Mouse (Mus musculus) layer of hippocampus, adult 8-10 months (tissue): ENCODE data around the gene Fgg. TPM values are rescaled to one million over a fixed set of nuclear protein-coding genes. Genes with fewer than 3 reads are reported as not detected.

Experiments
- DNase-seq, 2 experiments: peaks; one replicate each; pipeline ENCODE4 v3.0.0; 2022; ENCODE audit warnings: low spot score in 2 of 2
- total RNA-seq, 4 experiments: library from RNA; stranded (reverse); gene quantifications; 2 replicates each; pipeline ENCODE4 v1.2.4; 2022

Fgg gene
- total RNA-seq: not detected

DNA sequence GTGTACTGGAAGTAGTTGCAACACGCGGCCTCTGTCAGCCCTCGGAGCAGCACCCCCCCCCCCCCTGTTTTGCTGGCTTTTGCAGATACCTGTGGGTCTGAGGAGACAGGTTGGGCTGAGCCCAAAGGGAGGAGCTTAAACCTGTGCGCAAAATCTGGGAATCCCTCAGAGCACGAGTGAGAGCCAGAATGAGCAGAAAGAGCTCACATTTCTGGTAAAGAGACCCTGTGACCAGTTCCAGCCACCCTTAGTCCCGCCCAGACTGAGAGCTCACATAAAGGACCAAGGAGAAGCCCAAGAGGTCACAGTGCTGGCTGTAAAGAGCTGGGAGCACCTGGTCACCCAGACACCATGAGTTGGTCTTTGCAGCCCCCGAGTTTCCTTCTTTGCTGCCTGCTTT, at the start of gene Fgg:
Gene Fgg (plus strand): TSS at position 168 of the 400 bp plus-strand sequence.
- DNase-seq: no peak

DNA sequence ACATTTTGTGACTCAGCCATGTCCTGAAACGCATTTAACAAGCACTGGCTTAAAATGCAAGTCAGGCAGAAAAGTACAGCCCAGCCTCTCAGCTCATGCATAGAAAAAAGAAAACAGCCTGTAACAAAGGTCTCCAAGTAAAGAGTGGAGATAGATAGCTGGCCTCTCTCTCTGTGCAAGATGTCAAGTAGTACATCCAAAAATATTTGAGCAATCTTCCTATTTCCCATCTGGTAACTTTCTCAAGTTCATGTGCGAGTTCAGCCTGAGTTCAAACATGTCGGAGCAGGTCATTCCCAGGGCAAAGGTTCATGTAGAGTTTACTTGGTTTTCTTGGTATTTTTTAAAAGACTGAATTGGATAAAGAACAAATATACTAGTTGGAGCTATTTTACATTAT, 36.5 kb upstream of the Fgg start:
- DNase-seq: no peak

- DNase-seq: peak in 1 of 2 experiments; percentile 14
Measured at GRCm38 (mm10) chr3:82980818-82981217, 26.7 kb upstream of the Fgg start.

DNA sequence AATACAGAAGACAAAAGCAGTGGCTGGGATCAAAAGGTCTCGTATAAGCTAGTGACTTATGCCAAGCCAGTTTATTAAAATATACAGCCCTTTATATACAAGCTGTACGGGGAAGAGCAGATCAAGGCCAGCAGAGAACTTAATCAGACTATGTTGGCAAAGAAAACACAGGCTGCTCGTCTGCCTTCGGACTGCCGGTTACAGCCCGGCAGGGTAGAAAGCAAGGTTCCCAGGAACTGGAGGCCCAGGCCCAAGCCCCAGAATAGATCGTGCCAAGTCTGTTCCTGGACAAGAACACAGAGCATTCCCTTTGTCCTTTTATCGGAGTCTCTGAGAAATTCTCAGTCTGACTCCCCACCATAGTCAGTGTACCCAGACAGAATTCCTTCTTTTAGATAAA, 25.7 kb upstream of the Fgg start:
- DNase-seq: no peak

- no peak for DNase-seq
Measured at GRCm38 (mm10) chr3:82984840-82985239, 22.7 kb upstream of the Fgg start.

DNA sequence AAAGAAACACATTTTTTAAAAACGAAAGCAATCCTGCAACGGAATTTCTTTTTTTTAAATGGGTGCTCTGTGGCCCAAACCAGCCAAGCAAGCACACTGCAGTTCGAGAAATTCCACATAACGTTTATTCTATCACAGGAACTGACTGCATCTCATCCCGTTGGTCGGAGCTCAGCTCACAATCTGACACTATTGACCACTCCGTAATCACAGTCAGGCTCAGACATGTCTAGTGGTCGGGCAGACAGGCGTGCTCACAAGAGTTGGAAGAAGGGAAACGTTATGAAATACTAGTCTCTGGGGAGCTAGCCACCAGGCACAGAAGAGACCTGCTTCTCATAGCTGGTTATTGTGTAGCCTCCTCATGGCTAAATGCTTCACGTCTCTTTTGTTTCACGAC, 15.6 kb upstream of the Fgg start:
- no peak for DNase-seq

DNA sequence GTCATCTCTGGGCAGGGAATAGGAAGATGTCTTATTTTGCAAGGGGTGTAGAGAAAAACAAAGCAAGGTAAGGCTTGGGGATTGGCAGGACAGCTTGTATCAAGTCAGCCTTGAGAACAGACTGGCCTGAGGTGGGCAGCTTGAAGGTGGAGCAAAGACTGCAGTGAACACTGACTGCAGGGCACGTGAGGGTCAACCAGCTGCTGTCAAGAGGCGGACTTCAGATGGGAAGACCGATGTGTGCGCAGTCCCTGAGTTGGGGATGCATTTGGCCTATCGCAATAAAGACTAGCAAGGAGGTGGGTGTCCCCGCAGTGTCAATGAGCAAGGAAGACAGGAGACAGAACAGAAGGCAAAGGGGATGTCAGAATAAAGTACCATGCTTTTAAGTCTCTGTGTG, 14.6 kb upstream of the Fgg start:
- no peak for DNase-seq

DNA sequence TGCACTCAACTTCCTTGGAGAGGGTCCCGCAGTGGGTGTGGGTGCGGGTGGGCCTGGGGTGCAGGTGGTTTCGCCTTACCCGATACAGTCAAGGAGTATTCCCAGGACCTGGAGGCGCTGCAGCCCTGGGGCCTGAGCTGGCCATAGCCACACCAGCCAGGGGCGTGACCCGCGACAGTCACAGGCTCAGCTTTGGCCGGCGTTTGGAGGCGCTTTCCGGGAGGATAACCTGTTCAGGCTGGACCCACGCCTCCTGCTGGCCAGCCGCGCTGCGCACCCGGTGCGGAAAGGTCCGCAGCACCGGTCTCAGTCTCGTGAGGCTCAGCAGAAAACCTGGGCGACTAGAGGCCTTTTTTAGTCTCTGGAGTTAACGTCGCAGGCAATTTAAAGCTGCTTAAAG, 12.2 kb upstream of the Fgg start:
- DNase-seq: no peak

GRCm38 (mm10) chr3:82996656-82997055, 10.9 kb upstream of the Fgg start:
- no peak for DNase-seq

DNA sequence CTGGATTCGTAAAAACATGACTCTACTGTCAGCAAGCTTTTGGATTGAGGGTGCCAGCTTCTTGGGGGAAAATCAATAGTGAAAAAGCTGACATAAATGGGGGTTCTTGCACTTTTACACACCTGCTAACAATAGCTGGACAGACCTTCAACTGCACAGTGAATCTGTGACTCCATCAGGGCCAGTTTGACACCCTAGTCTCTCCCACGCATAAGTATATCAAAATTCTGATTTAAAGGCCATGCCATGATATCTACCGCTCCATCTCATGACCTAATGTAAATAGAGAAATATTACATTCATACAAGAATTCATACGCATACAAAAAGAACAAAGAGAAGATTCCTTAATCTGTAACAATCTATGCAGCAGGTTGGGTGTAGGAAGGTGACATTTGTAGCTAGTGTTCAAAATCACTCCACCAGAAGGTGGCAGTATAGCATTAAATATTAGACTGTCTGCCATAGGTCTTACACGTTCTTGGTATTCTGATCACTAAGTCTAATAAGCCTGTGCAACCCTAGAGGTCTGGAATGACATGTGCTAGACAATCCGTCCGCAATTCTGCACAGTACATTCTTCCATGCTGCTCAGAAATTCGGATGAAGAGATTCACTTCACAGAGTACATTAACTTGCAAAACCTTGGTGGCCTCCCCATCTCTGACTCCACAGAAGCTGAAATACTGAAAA, 8.6 kb upstream of the Fgg start:
- peak; percentile 38 to 54 for DNase-seq

GRCm38 (mm10) chr3:82999995-83000394, 7.5 kb upstream of the Fgg start:
- DNase-seq: no peak

- peak in 1 of 2 experiments; percentile 23 for DNase-seq
Measured at GRCm38 (mm10) chr3:83002191-83002590, 5.3 kb upstream of the Fgg start.

GRCm38 (mm10) chr3:83003068-83003467, 4.5 kb upstream of the Fgg start:
- DNase-seq: no peak

DNA sequence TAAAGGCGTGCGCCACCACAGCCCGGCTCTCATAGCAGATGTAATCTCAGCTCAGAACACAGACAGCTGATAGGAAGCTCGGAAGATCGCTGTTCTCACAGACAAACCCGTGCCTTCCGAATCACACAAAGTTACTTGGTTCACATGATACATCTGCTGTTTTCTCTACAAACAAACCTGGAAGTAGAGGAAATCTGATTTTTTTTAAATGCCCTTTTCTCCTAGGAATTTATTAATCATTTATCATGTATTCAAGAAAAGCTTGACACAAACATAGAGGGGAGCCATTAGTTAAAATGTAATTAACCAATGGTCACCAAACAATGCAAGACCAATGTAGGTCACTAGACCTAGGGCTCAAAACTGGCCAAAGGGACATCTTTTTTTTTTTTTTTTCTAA, 2.7 kb upstream of the Fgg start:
- DNase-seq: no peak

- no peak for DNase-seq
Measured at GRCm38 (mm10) chr3:83010291-83010690, 2.8 kb downstream of the Fgg start.

DNA sequence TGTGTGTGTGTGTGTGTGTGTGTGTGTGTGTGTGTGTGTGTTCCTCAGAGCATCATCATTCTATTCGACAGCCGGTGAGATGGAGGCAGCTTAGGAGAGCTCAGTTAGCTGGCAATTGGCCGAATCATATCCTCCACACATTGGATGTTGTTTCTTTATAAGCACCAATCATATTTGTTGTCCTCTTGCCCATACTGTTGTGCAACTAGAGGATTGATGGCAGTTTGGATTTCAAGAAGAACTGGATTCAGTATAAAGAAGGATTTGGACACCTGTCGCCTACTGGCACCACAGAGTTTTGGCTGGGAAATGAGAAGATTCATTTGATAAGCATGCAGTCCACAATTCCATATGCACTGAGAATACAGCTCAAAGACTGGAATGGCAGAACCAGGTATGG, 3.6 kb downstream of the Fgg start:
- no peak for DNase-seq

- DNase-seq: no peak
Measured at GRCm38 (mm10) chr3:83011565-83011964, 4.0 kb downstream of the Fgg start.

DNA sequence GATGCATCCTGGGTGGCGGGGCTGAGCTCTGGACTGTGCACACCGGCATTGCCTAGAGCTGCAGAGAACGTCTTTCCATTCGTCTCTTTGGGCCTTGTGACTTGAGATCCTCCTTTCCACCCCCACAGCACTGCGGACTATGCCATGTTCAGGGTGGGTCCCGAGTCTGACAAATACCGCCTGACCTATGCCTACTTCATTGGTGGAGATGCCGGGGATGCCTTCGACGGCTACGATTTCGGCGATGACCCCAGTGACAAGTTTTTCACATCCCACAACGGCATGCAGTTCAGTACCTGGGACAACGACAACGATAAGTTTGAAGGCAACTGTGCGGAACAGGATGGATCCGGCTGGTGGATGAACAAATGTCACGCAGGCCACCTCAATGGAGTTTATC, 5.1 kb downstream of the Fgg start:
- no peak for DNase-seq

DNA sequence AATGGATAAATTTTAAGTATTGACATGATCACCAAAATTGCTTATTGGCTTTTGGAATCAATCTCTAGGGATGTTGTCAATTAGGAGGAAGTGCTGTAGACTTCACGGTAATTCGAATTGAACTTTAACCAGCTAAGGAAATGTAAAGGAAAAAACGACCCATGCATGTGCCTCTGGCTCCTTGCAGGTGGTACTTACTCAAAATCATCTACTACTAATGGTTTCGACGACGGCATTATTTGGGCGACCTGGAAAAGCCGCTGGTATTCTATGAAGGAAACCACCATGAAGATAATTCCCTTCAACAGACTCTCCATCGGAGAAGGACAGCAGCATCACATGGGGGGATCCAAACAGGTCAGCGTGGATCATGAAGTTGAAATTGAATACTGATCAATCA, 6.4 kb downstream of the Fgg start:
- no peak for DNase-seq

GRCm38 (mm10) chr3:83016236-83016635, 8.7 kb downstream of the Fgg start:
- DNase-seq: no peak

DNA sequence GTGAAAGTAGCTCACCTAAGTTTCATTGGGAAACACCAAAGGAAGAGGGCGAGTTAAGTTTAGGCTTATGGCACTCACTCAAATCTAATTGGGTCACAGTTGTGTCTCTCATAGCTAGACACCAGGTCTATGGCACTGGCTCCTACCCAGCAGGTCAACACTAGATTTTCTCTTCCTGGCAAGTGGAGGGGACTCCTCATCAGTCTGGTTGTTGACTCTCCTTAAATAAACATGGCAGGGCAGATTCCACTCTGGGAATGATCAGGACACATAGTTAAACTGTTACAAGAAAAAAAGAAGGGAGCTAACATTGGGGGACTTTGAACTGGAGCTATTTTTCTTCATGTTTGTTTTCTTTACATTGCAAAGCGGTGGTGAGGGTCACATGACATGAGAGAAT, 12.9 kb downstream of the Fgg start:
- DNase-seq: no peak

DNA sequence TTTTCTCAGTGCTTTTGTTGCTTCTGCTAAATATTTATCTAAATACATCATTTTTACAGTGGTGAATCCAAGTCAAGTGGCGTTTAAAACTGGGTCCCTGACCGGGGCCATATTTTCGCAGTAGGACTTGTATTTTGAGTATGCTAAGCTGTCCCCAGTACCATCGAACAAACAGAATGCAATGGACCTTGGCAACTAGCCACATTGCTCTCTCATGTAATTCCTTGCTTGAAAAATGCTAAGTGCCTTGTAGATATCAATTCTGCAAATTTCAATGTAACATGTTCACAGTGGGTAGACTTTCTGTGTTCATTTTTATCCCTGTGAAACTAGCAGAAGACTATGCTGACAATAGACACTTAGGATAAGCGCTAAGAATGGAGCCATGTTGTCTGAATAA, 13.7 kb downstream of the Fgg start:
- no peak for DNase-seq

GRCm38 (mm10) chr3:83025036-83025435, 17.5 kb downstream of the Fgg start:
- DNase-seq: no peak
